Mouse (Mus musculus): ENCODE results near the gene Gsap. TPM values are rescaled to one million over a fixed set of nuclear protein-coding genes. Genes with fewer than 3 reads are reported as not detected.
A peak's percentile ranks its signal among the peaks of the same experiment; 100 is the strongest.
"Not testable (repeated sequence)": the region's sequence is repeated elsewhere in the genome, so short reads cannot be mapped to it uniquely, and the experiment has no call there.

Gene Gsap
- polyA plus RNA-seq, 1 experiment from 2014 or later = 3.8 TPM

DNA sequence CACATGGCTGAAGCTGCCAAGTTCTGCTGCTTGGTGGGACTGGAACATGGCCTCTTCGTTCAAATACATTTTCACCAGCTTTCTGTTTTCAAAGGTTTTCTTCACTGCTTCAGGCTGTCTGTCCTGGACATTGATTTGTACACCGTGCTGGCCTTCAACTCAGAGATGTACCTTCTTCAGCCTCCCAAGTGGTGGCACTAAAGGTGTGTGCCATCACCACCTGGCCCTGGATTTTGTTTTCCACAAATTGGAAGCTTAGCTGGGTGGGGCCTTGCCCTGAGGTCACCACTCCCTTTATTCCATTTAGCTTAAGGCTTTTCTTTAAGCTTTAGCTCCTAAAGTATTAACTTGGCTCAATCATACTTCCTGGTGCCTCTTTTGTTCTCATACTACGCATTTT, 22.6 kb upstream of the Gsap start:
- Histone ChIP-seq H3K9ac (no peak overlapping the region), H3K36me3 (no peaks in the 10 kb centered on the region), H3K27me3 (no peaks in the 10 kb centered on the region), H3K27ac (no peak overlapping the region), H3K4me3 (no peak overlapping the region), H3K4me2 (replicated peaks) (no peak overlapping the region), H3K9me3 (replicated peaks) (no peaks in the 10 kb centered on the region), H3K4me1 (no peaks in the 10 kb centered on the region; the same call in 1 of the 2 replicates)
- ATAC-seq (ENCODE audit: low FRiP score) = no peak
- WGBS = 85% methylated on average over 3 of the region's 3 CpGs

DNA sequence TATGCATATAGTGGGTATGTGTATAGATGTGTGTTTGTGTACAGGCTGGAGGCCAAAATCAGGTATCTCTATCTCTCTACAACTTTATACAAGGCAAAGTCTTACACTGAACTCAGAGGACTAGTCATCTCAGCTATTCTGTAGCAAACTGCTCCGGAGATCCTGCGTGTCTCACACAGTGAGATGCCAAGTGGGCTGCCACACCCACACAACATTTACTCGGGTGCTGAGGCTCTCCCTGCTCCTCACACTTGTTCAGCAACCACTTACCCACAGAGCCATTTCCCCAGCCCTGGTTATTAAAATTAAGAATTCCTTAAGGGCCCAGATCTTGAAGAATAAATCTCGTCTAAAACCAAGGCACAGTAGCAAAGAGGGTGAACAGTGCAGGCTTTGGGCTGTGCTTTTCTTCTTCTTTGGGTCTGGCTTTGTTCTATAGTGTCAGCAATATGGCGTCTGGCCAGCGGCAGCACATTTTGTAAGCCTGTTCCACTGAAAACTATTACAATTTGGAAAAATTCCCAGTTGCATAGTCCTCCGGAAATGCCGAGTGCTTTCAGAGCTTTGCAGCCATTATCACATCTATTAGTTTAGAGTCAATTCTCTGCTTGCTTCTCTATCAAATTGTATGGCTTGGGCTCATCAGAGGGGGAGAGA, 17.2 kb upstream of the Gsap start:
- peak; percentile 44; the same call in 1 of the 2 replicates for ATAC-seq (ENCODE audit: low FRiP score)
- WGBS = 64% methylated on average over 8 of the region's 8 CpGs
- no peak overlapping the region for H3K9ac ChIP-seq

DNA sequence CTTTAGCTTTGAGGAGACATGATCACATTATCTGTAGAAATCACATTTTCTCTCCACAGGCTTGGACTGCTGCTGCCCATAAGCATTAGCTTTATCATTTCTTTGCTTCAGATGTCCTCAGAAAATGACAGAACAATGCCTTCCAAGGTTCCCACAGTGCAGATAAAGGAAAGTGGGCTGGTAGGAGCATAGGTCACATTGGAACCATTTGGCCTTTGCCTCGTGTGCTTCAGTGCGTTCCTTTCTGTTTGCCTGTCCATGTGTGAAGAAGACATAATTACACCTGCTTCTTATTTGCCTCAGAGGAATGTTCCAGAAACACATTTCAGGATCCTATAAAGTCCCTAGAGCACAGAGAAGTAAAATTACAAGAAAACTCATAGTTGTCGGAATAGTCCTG, 16.7 kb upstream of the Gsap start:
- Histone ChIP-seq H3K27ac (no peak overlapping the region), H3K9ac (no peak overlapping the region), H3K27me3 (no peaks in the 10 kb centered on the region), H3K4me1 (peaks cover 15% of the 10 kb centered on the region), H3K4me2 (replicated peaks) (no peak overlapping the region), H3K9me3 (replicated peaks) (no peaks in the 10 kb centered on the region), H3K4me3 (no peak overlapping the region), H3K36me3 (no peaks in the 10 kb centered on the region)
- 46% methylated on average over 3 of the region's 3 CpGs for WGBS
- no peak for ATAC-seq (ENCODE audit: low FRiP score)

More for the DNA sequence above, 17.2 kb upstream of the Gsap start:
- H3K4me2 ChIP-seq (replicated peaks) = no peak overlapping the region
- H3K9me3 ChIP-seq (replicated peaks) = no peaks in the 10 kb centered on the region
- H3K27ac ChIP-seq = peak overlapping the region; percentile 12; the same call in 1 of the 2 replicates
- no peak overlapping the region for H3K4me3 ChIP-seq
- no peaks in the 10 kb centered on the region for H3K36me3 ChIP-seq
- H3K4me1 ChIP-seq = peaks cover 15% of the 10 kb centered on the region
- no peaks in the 10 kb centered on the region for H3K27me3 ChIP-seq

DNA sequence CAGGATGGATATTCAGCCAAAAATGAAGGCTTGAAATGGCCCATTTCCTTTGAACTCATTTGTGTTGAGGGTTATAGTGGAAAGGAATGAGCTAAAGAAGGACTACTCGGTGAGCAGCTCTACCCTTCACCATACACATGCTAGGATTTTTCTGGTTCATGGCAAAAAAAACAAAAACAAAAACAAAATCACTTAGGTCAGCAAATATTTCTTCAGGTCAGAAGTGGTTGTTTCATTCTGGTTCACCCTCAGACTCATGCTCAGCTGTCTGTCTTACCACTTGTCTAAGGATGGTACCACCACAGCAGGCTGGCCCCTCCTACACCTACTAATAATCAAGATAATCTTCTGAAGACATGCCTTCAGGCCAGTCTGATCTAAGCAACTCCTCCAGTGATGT, 16.2 kb upstream of the Gsap start:
- no peaks in the 10 kb centered on the region for H3K36me3 ChIP-seq
- H3K4me3 ChIP-seq = no peak overlapping the region
- no peaks in the 10 kb centered on the region for H3K9me3 ChIP-seq (replicated peaks)
- ATAC-seq (ENCODE audit: low FRiP score) = no peak
- WGBS = 83% methylated on average over 1 of the region's 1 CpGs
- no peak overlapping the region for H3K9ac ChIP-seq
- H3K4me1 ChIP-seq = peaks cover 15% of the 10 kb centered on the region
- no peak overlapping the region for H3K27ac ChIP-seq
- H3K27me3 ChIP-seq = no peaks in the 10 kb centered on the region
- no peak overlapping the region for H3K4me2 ChIP-seq (replicated peaks)

DNA sequence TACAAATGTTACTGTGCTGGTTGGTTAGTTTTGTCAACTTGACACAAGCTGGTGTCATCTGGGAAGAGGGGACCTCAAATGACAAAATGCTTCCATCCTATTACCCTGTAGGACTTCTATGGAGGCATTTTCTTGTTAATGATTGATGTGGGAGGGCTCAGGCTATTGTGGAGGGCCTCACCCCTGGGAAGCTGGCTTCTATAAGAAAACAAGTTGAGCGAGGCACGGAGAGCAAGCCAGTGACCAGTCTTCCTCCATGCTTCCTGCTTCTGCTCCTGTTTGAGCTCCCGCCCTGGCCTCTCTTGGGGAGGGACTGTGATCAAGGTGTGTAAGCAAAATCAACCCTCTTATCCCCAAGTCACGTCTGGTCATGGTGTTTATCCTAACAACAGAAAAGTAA, 15.6 kb upstream of the Gsap start:
- Histone ChIP-seq H3K27me3 (no peaks in the 10 kb centered on the region), H3K27ac (no peak overlapping the region), H3K4me2 (replicated peaks) (no peak overlapping the region), H3K9ac (no peak overlapping the region), H3K9me3 (replicated peaks) (no peaks in the 10 kb centered on the region), H3K4me1 (peaks cover 20% of the 10 kb centered on the region), H3K36me3 (no peaks in the 10 kb centered on the region), H3K4me3 (no peak overlapping the region)
- no peak for ATAC-seq (ENCODE audit: low FRiP score)
- WGBS = 23% methylated on average over 4 of the region's 4 CpGs

DNA sequence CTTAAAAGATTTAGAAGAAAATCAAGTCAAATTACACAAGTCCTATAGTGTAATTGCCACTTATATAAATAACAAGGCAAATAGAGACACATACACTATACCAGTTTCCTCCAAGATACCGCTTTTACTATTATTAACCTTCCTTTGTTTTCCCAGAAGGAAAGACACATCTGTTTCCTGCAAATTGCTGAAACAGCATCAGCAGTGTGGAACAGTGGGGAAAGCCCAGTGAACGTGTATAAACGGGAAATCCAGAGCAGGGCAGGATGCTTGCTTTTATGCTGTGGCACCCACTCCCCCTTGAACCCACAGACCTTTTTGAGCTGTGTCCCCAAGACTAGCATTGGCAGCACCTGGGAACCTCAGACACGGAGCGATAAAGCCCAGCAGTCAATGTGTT, 15.2 kb upstream of the Gsap start:
- ATAC-seq (ENCODE audit: low FRiP score) = 0 out of 2 replicates have a peak, but pooled peaks have one; percentile 12
- 49% methylated on average over 5 of the region's 5 CpGs for whole genome bisulfite sequencing
- no peak overlapping the region for H3K27ac ChIP-seq

DNA sequence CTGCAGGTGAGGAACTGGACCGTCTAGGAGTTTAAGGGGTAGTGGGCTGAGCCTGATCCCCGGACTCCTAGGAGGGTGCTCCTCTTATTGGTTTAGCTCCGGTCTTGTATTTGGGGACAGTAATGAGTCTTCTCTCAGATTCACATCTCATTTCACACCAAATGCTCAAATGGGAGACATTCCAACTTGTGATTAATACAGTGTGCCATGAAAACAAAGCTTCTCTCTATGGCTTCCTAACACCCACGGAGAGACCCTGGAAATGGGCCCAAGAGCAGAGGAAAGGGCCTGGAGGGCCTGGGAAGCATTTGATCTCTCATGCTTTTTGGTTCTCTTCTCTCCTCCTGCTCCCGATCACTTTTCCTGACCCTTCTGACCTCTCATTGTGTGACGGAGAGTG, 14.7 kb upstream of the Gsap start:
- Histone ChIP-seq H3K9ac (no peak overlapping the region), H3K4me3 (no peak overlapping the region), H3K36me3 (no peaks in the 10 kb centered on the region), H3K27ac (no peak overlapping the region), H3K4me1 (peaks cover 24% of the 10 kb centered on the region), H3K4me2 (replicated peaks) (no peak overlapping the region), H3K9me3 (replicated peaks) (no peaks in the 10 kb centered on the region), H3K27me3 (no peaks in the 10 kb centered on the region)
- 0 out of 2 replicates have a peak, but pooled peaks have one; percentile 9 for ATAC-seq (ENCODE audit: low FRiP score)
- WGBS = 52% methylated on average over 6 of the region's 6 CpGs

More for the DNA sequence above, 15.2 kb upstream of the Gsap start:
- Histone ChIP-seq H3K9ac (no peak overlapping the region), H3K4me2 (replicated peaks) (no peak overlapping the region), H3K9me3 (replicated peaks) (no peaks in the 10 kb centered on the region), H3K27me3 (no peaks in the 10 kb centered on the region), H3K4me3 (no peak overlapping the region), H3K36me3 (no peaks in the 10 kb centered on the region), H3K4me1 (peaks cover 24% of the 10 kb centered on the region)

DNA sequence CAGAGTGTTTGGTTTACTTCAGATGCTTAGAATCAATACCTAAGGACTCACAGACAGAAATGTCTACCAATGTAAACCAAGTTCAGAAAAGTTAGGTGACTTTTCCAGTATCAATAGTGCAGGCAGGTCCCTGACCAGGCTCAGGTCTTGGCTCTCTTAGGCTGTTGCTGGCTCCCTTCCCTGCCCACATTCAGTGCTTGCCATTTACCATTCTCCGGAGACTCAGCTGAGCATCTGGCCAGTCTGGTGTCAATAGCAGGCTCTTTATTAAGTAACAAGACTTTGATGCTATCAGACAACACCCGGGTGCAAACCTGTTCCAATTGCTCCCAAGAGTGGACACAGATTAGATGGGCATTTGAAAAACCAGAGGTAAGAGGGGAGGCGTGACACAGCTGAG, 13.7 kb upstream of the Gsap start:
- no peaks in the 10 kb centered on the region for H3K36me3 ChIP-seq
- H3K27ac ChIP-seq = no peak overlapping the region
- no peak for ATAC-seq (ENCODE audit: low FRiP score)
- 67% methylated on average over 3 of the region's 3 CpGs for WGBS
- H3K4me3 ChIP-seq = no peak overlapping the region
- no peaks in the 10 kb centered on the region for H3K27me3 ChIP-seq
- H3K9ac ChIP-seq = no peak overlapping the region
- H3K4me1 ChIP-seq = peaks cover 24% of the 10 kb centered on the region
- H3K4me2 ChIP-seq (replicated peaks) = no peak overlapping the region
- no peaks in the 10 kb centered on the region for H3K9me3 ChIP-seq (replicated peaks)

DNA sequence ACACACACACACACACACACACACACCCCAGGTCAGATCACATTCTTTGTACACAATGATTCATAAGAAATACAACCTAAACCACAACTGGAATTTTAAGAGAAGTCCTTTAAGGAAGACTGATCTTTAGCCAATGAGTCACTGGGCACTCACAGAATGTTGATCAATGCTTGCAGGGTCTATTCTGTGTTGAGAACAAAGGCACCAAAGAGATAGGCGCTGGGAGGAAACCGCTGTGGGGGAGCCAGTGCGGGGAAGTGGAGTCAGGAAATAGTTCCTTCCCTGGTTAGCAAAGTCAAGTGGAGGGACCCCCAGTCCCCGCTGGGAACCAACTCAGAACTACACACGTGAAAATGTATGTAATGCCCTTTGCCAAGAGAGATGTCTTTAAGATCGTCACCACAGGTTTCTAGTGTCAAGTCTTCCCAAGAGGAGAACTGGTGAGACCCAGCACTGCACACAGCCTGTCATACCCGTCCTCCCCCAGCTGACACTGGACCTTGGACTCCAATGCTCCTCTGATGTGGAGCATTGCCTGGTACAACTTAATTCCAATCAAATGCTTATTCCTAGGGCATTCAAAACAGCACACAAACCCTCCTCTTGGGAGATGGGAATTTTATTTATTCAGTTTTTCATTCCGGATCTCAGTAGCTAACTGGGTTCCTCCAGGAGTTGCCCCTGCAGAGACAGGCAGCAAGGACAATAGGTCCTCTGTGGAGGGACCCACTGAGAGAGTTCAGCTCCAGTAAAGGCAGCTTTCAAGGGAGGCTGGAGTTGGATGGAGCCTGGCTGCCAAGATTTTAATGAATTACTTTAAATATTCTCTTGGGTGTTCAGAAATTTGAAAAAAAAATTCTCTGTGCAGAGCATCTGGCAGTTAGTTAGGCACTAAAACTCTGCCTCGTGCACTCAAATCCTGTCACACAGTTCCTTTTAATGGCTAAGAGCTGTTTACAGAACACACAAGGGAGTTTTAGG, 10.6 kb upstream of the Gsap start:
- Histone ChIP-seq H3K9me3 (replicated peaks) (peaks cover 7% of the 10 kb centered on the region; the same call in 1 of the 2 replicates), H3K4me3 (no peak overlapping the region), H3K4me1 (peaks cover 17% of the 10 kb centered on the region), H3K27ac (peak overlapping the region; percentile 60), H3K27me3 (no peaks in the 10 kb centered on the region), H3K9ac (no peak overlapping the region), H3K4me2 (replicated peaks) (0 out of 2 replicates have a peak overlapping the region, but pooled peaks have one; percentile 6), H3K36me3 (no peaks in the 10 kb centered on the region)
- 16% methylated on average over 9 of the region's 9 CpGs for WGBS
- ATAC-seq (ENCODE audit: low FRiP score) = no peak

DNA sequence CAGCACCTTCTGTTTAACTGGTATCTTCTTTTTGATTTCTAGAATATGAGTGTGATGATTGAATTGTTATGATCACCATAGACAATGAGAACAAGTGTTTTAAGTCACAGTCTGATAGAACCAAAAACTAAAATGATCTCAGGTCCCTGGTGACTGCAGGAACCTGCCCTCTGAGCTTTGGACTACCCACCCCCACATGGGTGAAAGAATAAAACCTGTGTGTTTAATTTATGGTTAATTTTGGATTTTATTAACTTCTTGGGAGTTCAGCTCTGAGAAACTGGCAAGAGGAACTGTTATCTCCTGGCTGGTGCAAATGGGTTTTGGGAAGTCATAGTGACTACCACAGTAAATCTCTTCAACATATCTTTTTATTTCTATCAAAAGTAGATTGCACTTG, 6.6 kb upstream of the Gsap start:
- no peak overlapping the region for H3K27ac ChIP-seq
- no peak overlapping the region for H3K4me3 ChIP-seq
- no peaks in the 10 kb centered on the region for H3K36me3 ChIP-seq
- H3K27me3 ChIP-seq = no peaks in the 10 kb centered on the region
- ATAC-seq (ENCODE audit: low FRiP score) = no peak
- H3K4me2 ChIP-seq (replicated peaks) = no peak overlapping the region
- H3K9me3 ChIP-seq (replicated peaks) = peaks cover 9% of the 10 kb centered on the region; the same call in 1 of the 2 replicates
- H3K4me1 ChIP-seq = peaks cover 10% of the 10 kb centered on the region
- no peak overlapping the region for H3K9ac ChIP-seq

DNA sequence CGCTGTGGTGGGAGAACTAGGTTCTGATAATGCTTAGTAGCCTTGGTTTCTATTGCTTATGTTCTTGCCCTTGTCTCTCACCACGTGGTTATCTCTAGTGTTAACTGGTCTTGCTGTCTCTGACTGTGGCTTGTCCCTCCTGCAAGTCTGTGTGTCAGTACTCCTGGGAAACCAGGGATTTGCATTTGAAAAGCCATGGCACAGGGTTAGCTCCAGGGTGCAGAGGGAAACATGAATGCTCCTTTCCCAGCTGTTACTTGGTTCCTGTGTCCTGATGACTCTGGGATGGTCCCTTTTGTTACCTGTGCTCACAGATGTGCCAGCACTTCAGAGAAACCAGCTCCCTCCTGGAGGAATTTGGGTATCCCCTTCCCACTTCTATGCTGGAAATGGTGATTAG, 3.0 kb upstream of the Gsap start:
- not testable (repeated sequence) for H3K4me2 ChIP-seq (replicated peaks); H3K9me3 ChIP-seq (replicated peaks); H3K4me1 ChIP-seq; H3K27ac ChIP-seq; ATAC-seq (ENCODE audit: low FRiP score); H3K36me3 ChIP-seq; H3K4me3 ChIP-seq; H3K9ac ChIP-seq; H3K27me3 ChIP-seq
- WGBS = 52% methylated on average over 2 of the region's 2 CpGs

DNA sequence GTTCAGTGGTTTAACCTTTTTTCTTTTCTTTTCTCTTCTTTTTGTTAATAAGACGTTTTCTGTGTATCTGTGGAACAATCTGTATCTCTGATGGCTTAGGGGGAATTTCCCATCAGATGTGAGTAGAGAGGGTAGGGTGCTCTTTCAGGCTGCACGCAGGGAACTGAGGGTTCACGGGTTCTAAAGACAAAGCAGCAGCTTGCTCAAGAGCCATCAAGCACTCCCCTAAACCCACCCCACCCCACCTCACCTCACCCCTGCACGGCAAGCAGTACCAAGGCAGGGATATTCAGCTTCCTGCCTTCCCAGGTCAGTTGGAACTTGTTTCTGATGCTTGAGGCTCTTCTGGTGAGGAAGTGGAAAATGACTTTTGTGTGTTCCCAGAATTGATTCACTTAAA, 766 bp downstream of the Gsap start:
- 12% methylated on average over 4 of the region's 4 CpGs for WGBS
- peak overlapping the region; percentile 91 for H3K4me2 ChIP-seq (replicated peaks)
- no peak overlapping the region for H3K9ac ChIP-seq

More for the DNA sequence above, 766 bp downstream of the Gsap start:
- Histone ChIP-seq H3K4me3 (peak overlapping the region; percentile 51), H3K27ac (no peak overlapping the region), H3K27me3 (no peaks in the 10 kb centered on the region), H3K9me3 (replicated peaks) (0 out of 2 replicates have a peak, but pooled peaks cover 3% of the 10 kb centered on the region), H3K36me3 (no peaks in the 10 kb centered on the region), H3K4me1 (peaks cover 6% of the 10 kb centered on the region; the same call in 1 of the 2 replicates)
- 0 out of 2 replicates have a peak, but pooled peaks have one; percentile 17 for ATAC-seq (ENCODE audit: low FRiP score)
